Mouse (Mus musculus): ENCODE results near the gene Ccl20.
A peak's percentile ranks its signal among the peaks of the same experiment; 100 is the strongest.

The Ccl20 gene

GRCm38 (mm10) chr1:83141510-83141909, 24.9 kb downstream of the Ccl20 start:
- DNase-seq (ENCODE audit: low spot score in 2 of 2) = no peak

- no peak for DNase-seq (ENCODE audit: low spot score in 2 of 2)
Measured at GRCm38 (mm10) chr1:83142055-83142454, 25.5 kb downstream of the Ccl20 start.

DNA sequence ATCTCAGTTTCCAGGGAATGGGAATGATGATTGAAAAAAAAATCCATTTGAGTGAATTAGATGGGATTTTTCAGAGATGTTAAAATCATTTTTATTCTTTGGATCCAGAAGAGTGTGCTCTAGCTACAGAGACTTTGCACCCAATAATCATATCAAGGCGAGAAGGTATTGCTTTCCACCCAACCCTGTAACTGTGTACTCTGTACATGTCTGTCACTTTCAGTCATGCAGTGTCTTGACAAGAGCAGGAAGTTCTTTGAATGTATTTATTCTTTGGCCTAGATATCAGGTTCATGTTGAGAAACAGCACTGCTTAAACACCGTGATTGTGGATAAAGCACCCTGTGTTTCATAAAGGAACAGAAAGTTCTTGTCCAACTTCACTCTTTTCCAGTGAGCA, 30.0 kb downstream of the Ccl20 start:
- DNase-seq (ENCODE audit: low spot score in 2 of 2) = no peak

DNA sequence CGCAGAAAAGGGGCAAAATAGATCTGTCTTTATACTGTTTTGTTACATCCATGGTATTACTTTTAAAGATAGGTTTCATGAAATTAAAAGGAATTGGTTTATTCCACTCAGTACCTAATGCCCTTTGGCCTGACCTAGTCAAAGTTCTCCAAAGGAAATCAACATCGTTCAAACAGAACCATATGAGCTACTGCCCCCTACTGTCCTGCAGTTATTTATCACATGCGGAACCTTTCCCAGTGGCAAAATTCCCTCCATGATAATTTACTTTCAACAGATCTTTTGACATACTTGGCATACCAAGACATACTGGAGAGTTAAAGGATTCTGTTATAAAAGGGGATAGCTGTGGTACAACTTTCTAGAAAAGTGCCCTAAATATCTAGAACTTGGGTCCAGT, 33.7 kb downstream of the Ccl20 start:
- DNase-seq (ENCODE audit: low spot score in 2 of 2) = no peak

DNA sequence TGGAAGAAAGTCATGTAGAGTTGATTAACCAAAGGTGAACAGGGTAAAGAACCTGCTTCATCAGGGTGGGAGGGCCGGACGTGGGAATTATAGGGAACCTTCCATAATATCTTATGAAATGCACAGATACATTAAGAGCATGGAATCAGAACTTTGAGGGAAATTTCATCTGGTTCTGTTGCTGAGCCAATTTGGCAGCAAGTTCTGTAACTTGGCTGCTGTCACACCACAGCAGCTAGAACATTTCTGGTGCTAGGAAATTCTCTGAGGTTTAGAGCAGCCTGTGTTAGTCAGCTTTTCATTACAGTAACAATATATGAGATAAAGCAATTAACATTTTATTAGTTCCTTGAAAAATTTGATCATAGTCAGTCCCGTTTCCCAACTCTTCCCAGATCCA, 36.4 kb downstream of the Ccl20 start:
- peak; percentile 26 to 28 for DNase-seq (ENCODE audit: low spot score in 2 of 2)

DNA sequence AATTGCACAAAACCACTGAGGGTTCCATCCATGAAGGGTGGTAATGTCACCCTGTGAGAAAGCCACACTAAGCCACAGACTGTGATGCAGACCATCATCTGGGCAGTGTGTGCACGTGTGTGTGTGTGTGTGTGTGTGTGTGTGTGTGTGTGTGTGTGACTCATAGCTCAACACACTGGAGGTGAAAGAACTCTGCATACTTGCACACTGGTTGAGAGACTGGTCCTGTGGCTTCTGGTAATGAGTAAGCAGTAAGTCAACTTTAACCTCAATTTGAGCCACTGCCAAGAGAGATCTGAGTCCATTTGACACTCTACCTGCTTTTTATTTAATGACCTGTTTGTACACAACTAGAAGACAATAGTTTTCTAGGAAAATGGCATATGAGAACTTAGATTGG, 40.3 kb downstream of the Ccl20 start:
- DNase-seq (ENCODE audit: low spot score in 2 of 2) = no peak

DNA sequence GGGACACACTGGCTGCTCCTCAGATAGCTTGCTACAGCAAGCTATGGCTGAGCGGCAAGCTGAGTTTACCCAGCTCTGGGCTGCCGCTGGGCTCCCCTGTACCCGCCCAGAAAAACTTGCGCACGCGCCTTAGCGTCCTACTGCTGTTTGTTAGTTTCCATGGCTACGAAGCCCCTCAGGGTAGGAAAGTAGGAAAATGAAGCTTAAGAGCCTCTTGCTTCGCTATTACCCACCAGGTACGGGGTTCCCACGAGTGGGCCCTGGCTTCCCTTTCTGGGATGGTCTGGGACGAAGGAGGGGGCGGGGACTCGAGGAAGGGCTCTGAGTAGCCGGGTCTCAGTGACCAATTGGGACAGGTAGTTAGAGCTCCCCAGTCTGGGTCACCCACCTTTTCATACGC, 43.0 kb downstream of the Ccl20 start, which contains the start of gene Daw1:
Gene Daw1 (plus strand): TSS at position 150 of the 400 bp plus-strand sequence.
- DNase-seq (ENCODE audit: low spot score in 2 of 2) = peak; percentile 59 to 63

GRCm38 (mm10) chr1:83161658-83162057, 45.1 kb downstream of the Ccl20 start:
- no peak for DNase-seq (ENCODE audit: low spot score in 2 of 2)

DNA sequence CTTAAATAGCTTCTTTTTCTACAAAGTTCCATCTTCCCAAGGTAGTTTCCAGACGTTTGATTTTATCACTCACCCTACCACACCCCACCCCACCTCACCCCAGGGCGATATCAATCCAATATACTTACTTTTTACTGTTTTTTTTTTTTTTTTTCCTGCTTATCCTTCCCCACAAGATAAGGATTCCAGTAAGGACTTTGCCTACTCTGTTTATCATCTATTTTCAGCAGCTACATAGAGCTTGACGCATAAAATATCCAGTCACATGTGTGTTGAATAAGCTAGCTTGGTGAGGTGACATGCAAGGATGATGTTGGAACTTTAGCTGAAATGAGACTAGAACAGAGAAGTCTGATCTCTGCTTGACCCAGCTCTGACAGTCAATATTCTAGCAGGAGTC, 47.5 kb downstream of the Ccl20 start:
- DNase-seq (ENCODE audit: low spot score in 2 of 2) = no peak
